Mouse (Mus musculus) forebrain, embryonic 13.5 days (tissue): ENCODE measurements around the gene Grm8. TPM values are rescaled to one million over a fixed set of nuclear protein-coding genes. Genes with fewer than 3 reads are reported as not detected.

Source experiments
- ATAC-seq: fragments of 200-750 bp; cut with Nextera tagmentation; 2 replicates; pipeline ENCODE4 v1.8.0; 2017
- H3K27ac ChIP-seq: fragments of 300-500 bp; sonication (generic); 2 replicates; pipeline ENCODE4 v1.5.1; 2015; ENCODE audit warnings: inconsistent platforms, mild to moderate bottlenecking, moderate library complexity
- H3K27me3 ChIP-seq: fragments of 300-500 bp; sonication (generic); 2 replicates; pipeline ENCODE4 v1.6.1; 2015; ENCODE audit warnings: mild to moderate bottlenecking, inconsistent platforms
- H3K36me3 ChIP-seq: fragments of 300-500 bp; sonication (generic); 2 replicates; pipeline ENCODE4 v1.6.1; 2015; ENCODE audit warnings: mild to moderate bottlenecking, inconsistent platforms; ENCODE audit not compliant: poor library complexity, severe bottlenecking
- H3K4me1 ChIP-seq: fragments of 300-500 bp; sonication (generic); 2 replicates; pipeline ENCODE4 v1.6.1; 2015; ENCODE audit warnings: inconsistent platforms
- H3K4me2 ChIP-seq: fragments of 300-500 bp; sonication (generic); 2 replicates; pipeline ENCODE4 v1.6.1; 2015; ENCODE audit warnings: inconsistent platforms, mild to moderate bottlenecking, moderate library complexity
- H3K4me3 ChIP-seq: fragments of 300-500 bp; sonication (generic); 2 replicates; pipeline ENCODE4 v1.5.1; 2015; ENCODE audit warnings: mild to moderate bottlenecking, inconsistent platforms
- H3K9ac ChIP-seq: fragments of 300-500 bp; sonication (generic); 2 replicates; pipeline ENCODE4 v1.6.1; 2015; ENCODE audit warnings: mild to moderate bottlenecking, inconsistent platforms
- H3K9me3 ChIP-seq: fragments of 300-500 bp; sonication (generic); replicated peaks from 2 replicates; pipeline ENCODE4 v1.6.1; 2016; ENCODE audit warnings: inconsistent platforms
- WGBS: fragments of 180-500 bp; shearing (Covaris S2); methylation state at CpG from one replicate; pipeline ENCODE4 v1.1.7; 2015; 5-methylcytosine and 5-hydroxymethylcytosine counted together
- microRNA counts: library from miRNA; unstranded; fragments of <30 nt; microRNA quantifications from one replicate; lab custom pipeline; 2016
- microRNA-seq: library from miRNA; unstranded; fragments of <30 nt; microRNA quantifications from one replicate; pipeline ENCODE4, GENCODE M21; 2016
- polyA plus RNA-seq: library from polyadenylated mRNA; unstranded; fragments of >200 nt; fragmentation: Nextera tagmentation; extraction: Ambion mirVana; gene quantifications from 2 replicates; pipeline ENCODE4 v1.2.1, GENCODE M21; 2015

The Grm8 gene
- polyA plus RNA-seq, 1 experiment from 2014 or later = 2.8 TPM

- H3K4me1 ChIP-seq = no peaks in the 10 kb centered on the region
- H3K27ac ChIP-seq = no peak overlapping the region
- 91% methylated on average over 5 of the region's 5 CpGs for WGBS
- ATAC-seq = no peak
- no peak overlapping the region for H3K4me3 ChIP-seq
- no peaks in the 10 kb centered on the region for H3K36me3 ChIP-seq
- no peak overlapping the region for H3K4me2 ChIP-seq
- H3K9me3 ChIP-seq = no peaks in the 10 kb centered on the region
- no peak overlapping the region for H3K9ac ChIP-seq
- no peaks in the 10 kb centered on the region for H3K27me3 ChIP-seq
Measured at GRCm38 (mm10) chr6:27314273-27315009, 820.5 kb downstream of the Grm8 start.

GRCm38 (mm10) chr6:27310401-27310800, 824.6 kb downstream of the Grm8 start:
- Histone ChIP-seq H3K27me3 (no peaks in the 10 kb centered on the region), H3K27ac (no peak overlapping the region), H3K4me3 (no peak overlapping the region), H3K9ac (no peak overlapping the region), H3K4me1 (no peaks in the 10 kb centered on the region), H3K9me3 (no peaks in the 10 kb centered on the region), H3K36me3 (no peaks in the 10 kb centered on the region), H3K4me2 (no peak overlapping the region)
- no peak for ATAC-seq

GRCm38 (mm10) chr6:27305351-27305750, 829.6 kb downstream of the Grm8 start:
- Histone ChIP-seq H3K27ac (no peak overlapping the region), H3K27me3 (no peaks in the 10 kb centered on the region), H3K9me3 (no peaks in the 10 kb centered on the region), H3K9ac (no peak overlapping the region), H3K36me3 (no peaks in the 10 kb centered on the region), H3K4me3 (no peak overlapping the region), H3K4me2 (no peak overlapping the region), H3K4me1 (no peaks in the 10 kb centered on the region)
- WGBS = 65% methylated on average over 2 of the region's 2 CpGs
- peak; percentile 41; the same call in 1 of the 2 replicates for ATAC-seq

GRCm38 (mm10) chr6:27264972-27265371, 870.0 kb downstream of the Grm8 start:
- ATAC-seq = no peak

GRCm38 (mm10) chr6:27262611-27263010, 872.4 kb downstream of the Grm8 start:
- no peak overlapping the region for H3K4me2 ChIP-seq
- H3K4me1 ChIP-seq = no peaks in the 10 kb centered on the region
- H3K9me3 ChIP-seq = no peaks in the 10 kb centered on the region
- no peak for ATAC-seq
- no peak overlapping the region for H3K27ac ChIP-seq
- H3K4me3 ChIP-seq = no peak overlapping the region
- no peaks in the 10 kb centered on the region for H3K36me3 ChIP-seq
- no peak overlapping the region for H3K9ac ChIP-seq
- H3K27me3 ChIP-seq = no peaks in the 10 kb centered on the region

More at GRCm38 (mm10) chr6:27264972-27265371, 870.0 kb downstream of the Grm8 start:
- Histone ChIP-seq H3K9me3 (no peaks in the 10 kb centered on the region), H3K4me1 (no peaks in the 10 kb centered on the region), H3K4me3 (no peak overlapping the region), H3K27ac (no peak overlapping the region), H3K36me3 (no peaks in the 10 kb centered on the region), H3K4me2 (no peak overlapping the region), H3K9ac (no peak overlapping the region), H3K27me3 (no peaks in the 10 kb centered on the region)

GRCm38 (mm10) chr6:27240416-27240815, 894.6 kb downstream of the Grm8 start:
- Histone ChIP-seq H3K27ac (no peak overlapping the region), H3K36me3 (no peaks in the 10 kb centered on the region), H3K4me3 (no peak overlapping the region), H3K9me3 (no peaks in the 10 kb centered on the region), H3K27me3 (no peaks in the 10 kb centered on the region), H3K4me2 (no peak overlapping the region), H3K4me1 (no peaks in the 10 kb centered on the region), H3K9ac (no peak overlapping the region)
- no peak for ATAC-seq

- no peak overlapping the region for H3K27ac ChIP-seq
- no peaks in the 10 kb centered on the region for H3K4me1 ChIP-seq
- no peak overlapping the region for H3K4me2 ChIP-seq
- WGBS = 75% methylated on average over 2 of the region's 2 CpGs
- H3K4me3 ChIP-seq = no peak overlapping the region
- no peaks in the 10 kb centered on the region for H3K27me3 ChIP-seq
- H3K9ac ChIP-seq = no peak overlapping the region
- no peaks in the 10 kb centered on the region for H3K36me3 ChIP-seq
- no peak for ATAC-seq
- H3K9me3 ChIP-seq = no peaks in the 10 kb centered on the region
Measured at GRCm38 (mm10) chr6:27239968-27240367, 895.0 kb downstream of the Grm8 start.

MicroRNAs within 50 kb of the gene (microRNA counts, 519-probe panel; counts per million panel counts)
- microRNA mmu-miR-592 (lab: Ali Mortazavi, UCI) = 3,323 counts per million, percentile 69 among the panel's probes with 10 or more counts

Small RNAs within 50 kb of the gene (microRNA-seq; reads per million reads assigned to microRNA genes)
- 54.2 reads per million, percentile 42 among the genes with 10 or more reads in this experiment for gene Mir592
